Mouse (Mus musculus): ENCODE results near the gene Cox7a2l. TPM values are rescaled to one million over a fixed set of nuclear protein-coding genes. Genes with fewer than 3 reads are reported as not detected.

Gene Cox7a2l
- polyA plus RNA-seq (2015; fragmentation: Illumina TruSeq; extraction: RNeasy Lipid Tissue Mini Kit (QIAGEN cat#74804); ENCODE audit: low read depth, low replicate concordance): 429 TPM

GRCm38 (mm10) chr17:83517280-83518015, at the start of gene Cox7a2l:
Cox7a2l (minus strand) TSS chr17:83517330.

Other genes starting within 250 kb of the Cox7a2l start
- 17.2 TPM for gene Eml4, start 166.4 kb downstream of the Cox7a2l start, polyA plus RNA-seq (2015; fragmentation: Illumina TruSeq; extraction: RNeasy Lipid Tissue Mini Kit (QIAGEN cat#74804); ENCODE audit: low read depth, low replicate concordance)
- 0.97 TPM for gene Kcng3, start 114.6 kb upstream of the Cox7a2l start, polyA plus RNA-seq (2015; fragmentation: Illumina TruSeq; extraction: RNeasy Lipid Tissue Mini Kit (QIAGEN cat#74804); ENCODE audit: low read depth, low replicate concordance)
- gene Mta3, start 188.8 kb upstream of the Cox7a2l start, polyA plus RNA-seq (2015; fragmentation: Illumina TruSeq; extraction: RNeasy Lipid Tissue Mini Kit (QIAGEN cat#74804); ENCODE audit: low read depth, low replicate concordance): 64.9 TPM